Mouse (Mus musculus) large intestine, adult 2 months (tissue): ENCODE data around the gene Pef1. TPM values are rescaled to one million over a fixed set of nuclear protein-coding genes. Genes with fewer than 3 reads are reported as not detected.

Experiments used
- DNase-seq: peaks from one replicate; pipeline ENCODE4 v3.0.0-alpha.2; 2012; ENCODE audit warnings: low read depth, low spot score
- WGBS: fragments of 180-500 bp; shearing (Covaris S2); methylation state at CpG from one replicate; pipeline ENCODE4 v1.1.7; 2018; 5-methylcytosine and 5-hydroxymethylcytosine counted together
- polyA plus RNA-seq: library from polyadenylated mRNA; depleted of rRNA; stranded (reverse); fragments of >200 nt; gene quantifications from 2 replicates; pipeline ENCODE4 v1.2.3, GENCODE M21; 2012

Gene Pef1
- polyA plus RNA-seq, 1 experiment = 198 TPM

DNA sequence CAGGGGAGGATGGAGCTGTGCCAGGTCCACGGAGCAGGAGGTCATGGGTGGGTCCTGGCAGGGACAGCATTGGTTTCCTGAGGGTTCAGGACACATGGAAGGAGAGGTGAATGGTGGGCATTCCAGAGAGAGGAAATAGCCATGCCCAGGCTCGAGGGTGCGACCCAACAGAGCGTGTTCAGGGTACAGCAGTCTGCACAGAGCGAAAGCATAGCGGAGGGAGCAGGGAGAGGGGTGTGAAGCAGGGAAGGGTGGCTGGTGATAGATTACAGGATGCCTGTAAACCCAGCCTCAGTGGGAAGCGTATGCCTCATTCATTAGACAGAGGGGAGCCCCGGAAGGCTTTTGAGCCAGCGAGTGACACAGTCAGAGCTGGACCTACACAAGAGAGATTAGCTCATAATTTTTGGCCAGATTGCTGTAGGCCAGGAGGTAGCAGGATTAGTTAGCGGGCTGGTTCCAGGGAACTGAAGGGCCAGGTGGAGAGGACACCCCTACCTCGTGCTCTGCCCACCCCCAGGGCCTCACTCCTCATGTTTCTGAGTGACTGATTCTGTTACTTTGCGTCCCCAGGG, 17.0 kb upstream of the Pef1 start:
- 72% methylated on average over 12 of the region's 12 CpGs for WGBS
- DNase-seq = no peak

DNA sequence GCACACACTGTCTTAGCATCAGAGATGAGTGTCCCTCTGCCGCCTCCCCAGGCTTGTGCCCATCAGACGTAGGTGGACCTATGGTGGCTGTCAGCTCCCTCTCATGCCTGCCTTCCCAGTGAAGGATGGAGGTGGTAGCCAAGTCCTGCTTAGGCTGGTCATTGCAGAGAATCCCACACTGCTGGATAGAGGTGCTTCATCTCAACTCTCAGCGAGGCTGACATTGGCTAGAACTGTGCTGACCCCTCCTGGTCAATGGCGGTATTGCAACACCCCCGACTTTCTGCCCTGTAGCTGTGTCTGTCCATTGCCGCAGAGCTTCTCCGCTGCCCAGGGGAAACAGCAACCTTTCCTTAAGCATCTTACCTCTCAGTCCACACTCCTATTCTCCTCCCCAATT, 15.1 kb upstream of the Pef1 start:
- 22% methylated on average over 7 of the region's 7 CpGs for WGBS
- no peak for DNase-seq

GRCm38 (mm10) chr4:130095137-130095536, 7.2 kb upstream of the Pef1 start:
- 89% methylated on average over 3 of the region's 3 CpGs for WGBS
- DNase-seq = no peak

DNA sequence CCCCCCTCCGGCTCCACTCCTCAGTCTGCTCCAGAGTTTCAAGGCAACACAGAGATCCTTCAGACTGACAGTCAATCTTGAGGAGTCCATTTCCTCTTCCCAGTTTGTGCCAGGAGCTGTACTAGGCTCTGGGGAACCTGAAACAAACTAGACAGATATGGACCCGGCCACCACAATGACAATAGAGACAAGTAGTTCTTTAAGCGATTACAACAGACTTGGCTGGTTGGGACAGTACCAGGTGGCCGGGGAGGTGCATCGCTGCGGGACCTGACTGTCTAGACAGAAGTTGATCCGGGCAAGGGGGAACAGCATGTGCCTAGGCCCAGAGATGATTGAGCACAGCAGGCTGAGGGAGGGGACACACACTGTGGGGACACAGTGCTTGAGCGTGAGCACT, 1.2 kb upstream of the Pef1 start:
- WGBS = 27% methylated on average over 8 of the region's 8 CpGs
- DNase-seq = no peak

- DNase-seq = no peak
- 90% methylated on average over 12 of the region's 12 CpGs for WGBS
Observed at GRCm38 (mm10) chr4:130103632-130104031, 1.3 kb downstream of the Pef1 start.

DNA sequence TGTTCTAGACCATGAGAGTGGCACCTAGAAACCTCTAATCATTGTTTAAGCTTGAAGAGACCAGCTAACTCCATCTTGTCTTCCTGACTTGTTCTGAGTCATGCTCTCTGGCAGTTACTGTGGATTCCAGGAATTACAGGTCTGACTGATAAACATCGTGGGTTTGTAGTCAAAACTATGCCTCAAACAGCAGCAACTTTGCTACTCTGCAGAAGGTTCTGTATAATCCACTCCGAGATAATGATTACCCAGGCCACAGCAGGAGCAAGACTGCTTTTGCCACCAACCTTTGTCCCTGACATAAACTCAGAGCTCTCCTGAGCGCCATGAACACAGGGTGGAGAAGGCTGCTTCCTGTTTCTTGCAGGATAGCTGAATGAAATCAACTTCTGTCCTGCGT, 2.2 kb downstream of the Pef1 start:
- DNase-seq = peak; percentile 76
- WGBS = 16% methylated on average over 4 of the region's 4 CpGs

- no peak for DNase-seq
Observed at GRCm38 (mm10) chr4:130107065-130107443, 4.7 kb downstream of the Pef1 start.

GRCm38 (mm10) chr4:130107444-130108131, 5.2 kb downstream of the Pef1 start:
- under 1% methylated on average over 39 of the region's 39 CpGs for WGBS
- peak; percentile 98 for DNase-seq

More at GRCm38 (mm10) chr4:130107065-130107443, 4.7 kb downstream of the Pef1 start:
- WGBS = 8% methylated on average over 14 of the region's 14 CpGs

DNA sequence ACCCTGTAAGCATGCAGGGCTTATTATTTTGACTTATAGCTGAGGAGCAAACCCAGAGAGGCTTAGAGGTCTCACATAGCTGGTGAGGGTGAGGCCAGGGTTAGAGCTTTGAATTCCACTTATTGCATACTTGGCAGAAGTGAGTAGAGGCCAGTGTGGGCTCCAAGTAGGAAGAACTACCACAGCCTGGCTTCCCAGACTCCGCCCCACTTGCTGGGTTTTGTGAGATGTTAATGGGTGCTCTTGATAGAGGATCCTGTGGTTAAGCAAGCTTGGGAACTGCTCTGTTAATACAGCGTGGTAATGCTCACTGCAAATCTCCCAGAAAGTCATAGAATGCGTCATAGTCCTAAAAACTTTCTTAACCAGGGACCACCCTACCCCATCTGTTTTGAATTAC, 6.6 kb downstream of the Pef1 start:
- WGBS = 53% methylated on average over 3 of the region's 3 CpGs
- DNase-seq = no peak

- WGBS = 32% methylated on average over 9 of the region's 9 CpGs
- DNase-seq = no peak
Observed at GRCm38 (mm10) chr4:130109666-130110065, 7.3 kb downstream of the Pef1 start.

- no peak for DNase-seq
- 33% methylated on average over 7 of the region's 7 CpGs for WGBS
Observed at GRCm38 (mm10) chr4:130110091-130110490, 7.7 kb downstream of the Pef1 start.

- no peak for DNase-seq
- 55% methylated on average over 7 of the region's 7 CpGs for WGBS
Observed at GRCm38 (mm10) chr4:130112299-130112698, 9.9 kb downstream of the Pef1 start.

DNA sequence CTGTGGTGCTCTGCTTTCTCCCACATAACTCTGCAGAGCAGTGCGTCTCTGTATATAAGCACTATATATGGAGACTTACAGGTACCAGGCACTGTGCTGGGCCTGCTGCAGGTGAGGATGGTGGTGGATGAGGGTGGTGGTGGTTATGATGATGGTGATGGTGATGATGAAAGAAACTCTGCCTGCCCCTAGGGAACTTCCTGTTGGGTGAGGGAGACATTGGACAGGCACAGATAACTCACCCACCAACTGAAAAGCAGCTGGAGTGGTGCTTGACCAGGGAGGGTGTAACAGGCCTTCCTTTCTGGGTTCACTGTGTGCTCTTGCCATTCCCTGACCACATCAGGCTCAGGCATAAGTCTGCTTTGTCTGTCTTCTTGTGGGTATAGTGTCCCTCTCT, 10.4 kb downstream of the Pef1 start:
- DNase-seq = no peak
- 95% methylated on average over 1 of the region's 1 CpGs for WGBS

- DNase-seq = no peak
- 74% methylated on average over 4 of the region's 4 CpGs for WGBS
Observed at GRCm38 (mm10) chr4:130120752-130121151, 18.4 kb downstream of the Pef1 start.

DNA sequence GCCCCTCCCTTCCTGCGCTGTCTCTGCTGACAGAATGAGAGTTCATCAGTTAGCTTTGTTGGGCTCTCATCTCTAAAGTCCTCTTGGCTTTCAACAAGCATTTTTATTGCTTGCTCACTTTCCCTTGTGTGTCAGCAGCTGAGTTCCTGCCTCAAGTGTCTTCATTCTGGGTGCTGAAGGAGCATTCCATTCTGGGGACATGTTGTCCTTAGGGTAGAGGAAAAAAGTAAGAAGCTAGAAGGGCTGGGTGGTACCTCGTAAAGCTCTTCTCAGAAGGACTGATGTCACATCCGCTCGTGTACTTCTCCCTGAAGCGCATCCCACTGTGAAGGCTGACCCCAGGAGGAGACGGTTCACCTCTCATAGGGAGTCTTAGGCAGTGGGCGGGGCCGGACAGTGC, 19.2 kb downstream of the Pef1 start:
- DNase-seq = no peak
- 81% methylated on average over 8 of the region's 8 CpGs for WGBS

GRCm38 (mm10) chr4:130123020-130123419, 20.7 kb downstream of the Pef1 start:
- WGBS = 85% methylated on average over 5 of the region's 5 CpGs
- DNase-seq = no peak

GRCm38 (mm10) chr4:130124110-130124509, 21.8 kb downstream of the Pef1 start:
- 85% methylated on average over 4 of the region's 4 CpGs for WGBS
- no peak for DNase-seq

DNA sequence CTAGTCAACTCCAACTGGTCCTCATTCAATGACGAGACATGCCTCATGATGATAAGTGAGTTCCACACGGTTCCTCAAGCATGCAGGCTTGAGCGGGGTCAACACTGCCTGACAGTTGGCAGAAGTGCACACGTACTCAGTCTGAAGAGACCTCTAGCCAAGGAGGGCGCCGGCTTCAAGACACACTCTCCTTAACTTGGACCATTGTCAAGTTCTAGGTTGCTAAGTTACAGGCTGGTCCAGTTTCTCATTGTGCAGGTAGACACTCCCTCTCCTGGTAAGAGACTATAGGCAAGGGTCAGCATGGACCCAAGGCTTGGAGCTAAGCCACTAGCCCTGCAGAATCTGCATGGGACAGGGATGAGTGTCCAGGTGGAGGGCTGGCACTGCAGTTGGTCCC, 22.8 kb downstream of the Pef1 start:
- 68% methylated on average over 6 of the region's 6 CpGs for WGBS
- DNase-seq = no peak

DNA sequence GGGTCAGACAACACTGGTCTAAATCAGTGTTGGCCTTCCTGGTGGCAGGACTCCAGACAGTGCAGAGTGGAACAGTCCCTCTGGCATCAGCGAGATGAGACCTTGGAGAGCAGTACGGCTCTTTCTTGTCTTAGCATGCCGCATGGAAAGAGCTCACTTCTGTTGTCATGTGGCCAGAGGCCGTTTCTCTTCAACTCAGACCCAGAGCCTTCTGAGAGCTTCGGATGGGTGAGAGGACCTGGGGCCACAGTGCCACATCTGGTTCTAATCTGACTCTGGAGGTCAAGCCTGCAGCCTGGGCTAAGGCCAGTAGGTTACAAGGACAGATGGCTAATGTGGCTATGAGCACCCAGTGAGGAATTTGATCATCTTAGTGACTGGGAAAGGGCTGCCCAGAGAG, 23.6 kb downstream of the Pef1 start:
- DNase-seq = no peak
- WGBS = 88% methylated on average over 5 of the region's 5 CpGs

DNA sequence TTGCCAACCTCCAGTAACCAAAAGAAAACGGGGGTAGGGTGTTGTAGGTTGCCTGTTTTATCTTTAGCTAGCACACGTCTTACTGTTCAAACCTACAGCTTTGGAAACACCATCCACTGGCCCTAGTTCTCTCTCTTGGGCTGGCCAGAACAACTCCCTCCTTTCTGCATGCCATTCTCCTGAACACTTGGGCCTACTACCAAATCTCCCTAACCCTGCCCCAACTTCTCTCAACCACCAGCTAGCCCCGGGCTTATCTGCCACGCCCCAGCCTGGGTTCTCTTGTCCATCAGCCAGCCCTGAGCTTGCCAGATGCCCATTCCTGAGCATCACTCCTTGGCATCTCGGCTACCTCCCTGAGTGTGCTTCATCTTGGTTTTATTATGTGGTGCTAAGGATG, 26.5 kb downstream of the Pef1 start:
- DNase-seq = no peak
- 62% methylated on average over 5 of the region's 5 CpGs for WGBS

DNA sequence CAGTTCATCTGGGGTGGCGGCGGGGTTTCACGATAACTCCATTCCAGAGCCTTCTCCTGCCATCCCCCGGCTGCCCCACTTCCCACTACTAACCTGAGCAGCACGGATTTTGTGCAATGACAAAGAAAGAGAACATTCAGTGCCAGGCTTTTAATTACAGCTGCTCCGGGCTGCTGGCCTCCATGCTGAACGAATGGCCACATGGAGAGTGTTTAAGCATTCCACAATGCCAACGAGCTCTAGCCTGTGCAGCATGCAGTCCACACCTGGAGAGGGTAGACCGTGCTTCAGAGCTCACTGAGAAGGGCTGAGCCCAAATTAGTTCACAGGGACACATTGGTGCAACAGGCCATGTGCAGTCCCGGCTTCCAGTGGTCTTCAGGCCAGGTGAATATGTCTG, 27.7 kb downstream of the Pef1 start:
- DNase-seq = no peak
- 63% methylated on average over 10 of the region's 10 CpGs for WGBS
